Mouse (Mus musculus) heart, postnatal 0 days (tissue): Measurements from ENCODE around the gene Serpine3. TPM values are rescaled to one million over a fixed set of nuclear protein-coding genes. Genes with fewer than 3 reads are reported as not detected.

Experiments used
- ATAC-seq: fragments of 200-750 bp; cut with Nextera tagmentation; 2 replicates; pipeline ENCODE4 v1.8.0; 2017; ENCODE audit warnings: low read depth, moderate number of reproducible peaks, moderate library complexity; ENCODE audit not compliant: insufficient read depth
- DNase-seq: peaks from one replicate; pipeline ENCODE4 v3.0.0-alpha.2; 2016; ENCODE audit warnings: low spot score
- H3K27ac ChIP-seq: fragments of 300-500 bp; sonication (generic); 2 replicates; pipeline ENCODE4 v1.5.1; 2014; ENCODE audit warnings: low read depth, mild to moderate bottlenecking
- H3K27me3 ChIP-seq: fragments of 300-500 bp; sonication (generic); 2 replicates; pipeline ENCODE4 v1.6.1; 2014; ENCODE audit warnings: low read length, mixed read lengths; ENCODE audit not compliant: control insufficient read depth, insufficient read depth
- H3K36me3 ChIP-seq: fragments of 300-500 bp; sonication (generic); replicated peaks from 2 replicates; pipeline ENCODE4 v1.6.1; 2014; ENCODE audit warnings: low read length, mixed read lengths; ENCODE audit not compliant: control insufficient read depth, insufficient read depth
- H3K4me1 ChIP-seq: fragments of 300-500 bp; sonication (generic); 2 replicates; pipeline ENCODE4 v1.6.1; 2014; ENCODE audit warnings: antibody characterized with exemption; ENCODE audit not compliant: control insufficient read depth, insufficient read depth
- H3K4me2 ChIP-seq: fragments of 300-500 bp; sonication (generic); 2 replicates; pipeline ENCODE4 v1.6.1; 2014; ENCODE audit warnings: low read depth, mild to moderate bottlenecking, low read length, moderate library complexity
- H3K4me3 ChIP-seq: fragments of 300-500 bp; sonication (generic); 2 replicates; pipeline ENCODE4 v1.5.1; 2014; ENCODE audit warnings: low read depth, low read length
- H3K9ac ChIP-seq: fragments of 300-500 bp; sonication (generic); replicated peaks from 2 replicates; pipeline ENCODE4 v1.6.1; 2014; ENCODE audit warnings: low read depth, low read length, mixed read lengths
- H3K9me3 ChIP-seq: fragments of 300-500 bp; sonication (generic); replicated peaks from 2 replicates; pipeline ENCODE4 v1.6.1; 2016; ENCODE audit warnings: low read length; ENCODE audit not compliant: control insufficient read depth
- CTCF ChIP-seq: IDR thresholded peaks from 2 replicates; pipeline ENCODE4 v1.5.1; 2016; ENCODE audit warnings: antibody characterized with exemption, control low read depth, low read depth
- EP300 ChIP-seq: IDR thresholded peaks from 2 replicates; pipeline ENCODE4 v1.6.1; 2016; ENCODE audit warnings: antibody characterized with exemption, low read depth
- WGBS: fragments of 180-500 bp; shearing (Covaris S2); extraction: QIAGEN DNeasy Blood & Tissue Kit; methylation state at CpG from one replicate; pipeline ENCODE4 v1.1.7; 2014; 5-methylcytosine and 5-hydroxymethylcytosine counted together
- polyA plus RNA-seq: library from polyadenylated mRNA; unstranded; fragments of >200 nt; fragmentation: Nextera tagmentation; extraction: Ambion mirVana; gene quantifications from 2 replicates; pipeline ENCODE4 v1.2.1, GENCODE M21; 2015
- total RNA-seq: library from RNA; depleted of rRNA; stranded (reverse); fragments of >200 nt; gene quantifications from 2 replicates; pipeline ENCODE4 v1.2.3, GENCODE M21; 2014; ENCODE audit warnings: low replicate concordance

The Serpine3 gene
- total and polyA plus RNA-seq, 2 experiments from 2014 or later = not detected

DNA sequence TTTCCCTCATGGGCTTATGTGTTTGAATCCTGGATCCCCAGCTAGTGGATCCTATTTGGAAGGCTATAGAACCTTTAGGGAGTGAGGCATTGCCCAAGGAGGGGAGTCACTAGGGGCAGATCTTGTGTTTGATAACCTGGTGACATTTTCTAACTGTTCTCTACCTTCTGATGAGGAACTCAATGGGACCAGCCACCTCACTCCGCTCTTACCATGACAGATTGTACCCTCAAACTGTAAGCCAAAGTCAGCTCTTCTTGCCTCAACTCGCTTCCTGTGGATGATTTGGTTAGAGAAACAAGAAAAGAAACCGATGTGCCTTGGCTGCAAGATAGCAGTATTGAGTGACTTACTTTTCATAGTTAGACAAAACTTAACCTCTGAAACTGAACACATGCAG, 11.7 kb upstream of the Serpine3 start:
- 89% methylated on average over 3 of the region's 3 CpGs for WGBS
- Histone ChIP-seq H3K4me3 (no peak overlapping the region), H3K9ac (no peak overlapping the region), H3K27ac (no peak overlapping the region), H3K27me3 (no peaks in the 10 kb centered on the region), H3K9me3 (no peaks in the 10 kb centered on the region), H3K36me3 (no peaks in the 10 kb centered on the region), H3K4me1 (no peaks in the 10 kb centered on the region), H3K4me2 (no peak overlapping the region)
- no peak for DNase-seq
- ATAC-seq = no peak
- no peak for TF ChIP-seq EP300
- TF ChIP-seq CTCF = no peak

DNA sequence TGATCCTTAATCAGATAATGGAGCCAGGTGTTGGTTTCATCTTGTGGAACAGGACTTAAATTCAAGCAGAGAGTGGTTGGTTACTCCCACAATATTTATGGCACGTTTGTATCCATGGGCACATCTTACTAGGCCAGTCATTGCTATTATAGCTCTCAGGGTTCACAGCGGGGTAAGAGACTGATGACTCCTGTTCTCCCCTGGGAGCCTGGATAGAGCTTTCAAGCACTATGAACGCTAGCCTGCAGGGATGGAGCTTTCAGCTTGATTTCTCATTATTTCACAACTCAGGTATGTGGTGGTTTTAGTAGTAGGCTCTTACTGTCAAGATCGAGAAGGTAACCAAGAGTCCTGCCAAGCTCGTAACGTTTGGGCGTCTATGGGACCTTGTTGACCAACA, 7.5 kb upstream of the Serpine3 start:
- Histone ChIP-seq H3K4me1 (no peaks in the 10 kb centered on the region), H3K9me3 (no peaks in the 10 kb centered on the region), H3K27me3 (no peaks in the 10 kb centered on the region), H3K27ac (no peak overlapping the region), H3K9ac (no peak overlapping the region), H3K4me3 (no peak overlapping the region), H3K4me2 (no peak overlapping the region), H3K36me3 (no peaks in the 10 kb centered on the region)
- TF ChIP-seq CTCF (no peak), EP300 (no peak)
- ATAC-seq (no peak), DNase-seq (no peak)
- 79% methylated on average over 7 of the region's 7 CpGs for WGBS

DNA sequence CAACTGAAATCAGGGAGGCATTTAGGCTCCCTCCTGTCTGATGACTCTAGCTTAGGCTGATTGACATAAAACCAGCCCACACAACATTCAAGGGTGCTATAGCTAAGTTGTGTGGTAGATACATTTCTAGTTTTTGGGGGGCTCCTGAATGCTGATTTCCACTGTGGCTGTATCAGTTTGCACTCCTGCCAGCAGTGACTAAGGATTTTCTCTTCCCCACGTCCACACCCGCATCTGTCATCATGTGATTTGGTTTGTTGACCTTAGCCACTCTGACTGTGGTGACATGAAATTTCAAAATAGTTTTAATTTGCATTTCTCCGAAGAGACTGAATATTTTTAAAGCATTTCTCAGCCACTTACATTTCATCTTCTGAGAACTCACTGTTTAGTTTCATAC, 6.0 kb upstream of the Serpine3 start:
- H3K4me3 ChIP-seq = no peak overlapping the region
- no peak overlapping the region for H3K4me2 ChIP-seq
- H3K4me1 ChIP-seq = no peaks in the 10 kb centered on the region
- TF ChIP-seq EP300 (no peak), CTCF (no peak)
- DNase-seq = no peak
- H3K27ac ChIP-seq = no peak overlapping the region
- H3K9ac ChIP-seq = no peak overlapping the region
- H3K9me3 ChIP-seq = no peaks in the 10 kb centered on the region
- ATAC-seq = no peak
- WGBS = 58% methylated on average over 3 of the region's 3 CpGs
- no peaks in the 10 kb centered on the region for H3K36me3 ChIP-seq
- H3K27me3 ChIP-seq = no peaks in the 10 kb centered on the region

DNA sequence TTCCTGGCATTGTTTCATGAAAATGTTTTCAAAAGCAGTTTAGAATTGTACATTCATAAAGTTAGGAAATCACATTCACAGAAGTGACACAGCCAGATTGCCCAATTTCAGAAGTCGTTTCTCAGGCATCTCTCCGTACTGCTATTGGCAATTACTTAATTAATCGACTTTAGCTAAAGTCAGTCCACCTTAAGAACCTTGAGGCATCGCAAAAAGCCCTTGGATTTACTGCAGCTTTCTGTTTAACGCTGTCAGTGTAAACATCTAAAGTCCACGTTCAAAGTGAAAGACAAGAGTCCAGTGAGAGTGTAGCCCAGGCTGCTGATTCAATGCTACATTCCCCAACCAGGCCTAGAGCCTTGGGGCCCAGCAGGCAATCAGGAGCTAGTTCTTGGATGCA, 1.1 kb upstream of the Serpine3 start:
- Histone ChIP-seq H3K9ac (no peak overlapping the region), H3K27me3 (no peaks in the 10 kb centered on the region), H3K4me3 (no peak overlapping the region), H3K4me2 (no peak overlapping the region), H3K36me3 (no peaks in the 10 kb centered on the region), H3K27ac (no peak overlapping the region), H3K4me1 (no peaks in the 10 kb centered on the region), H3K9me3 (no peaks in the 10 kb centered on the region)
- TF ChIP-seq CTCF (no peak), EP300 (no peak)
- 79% methylated on average over 6 of the region's 6 CpGs for WGBS
- DNase-seq (no peak), ATAC-seq (no peak)

DNA sequence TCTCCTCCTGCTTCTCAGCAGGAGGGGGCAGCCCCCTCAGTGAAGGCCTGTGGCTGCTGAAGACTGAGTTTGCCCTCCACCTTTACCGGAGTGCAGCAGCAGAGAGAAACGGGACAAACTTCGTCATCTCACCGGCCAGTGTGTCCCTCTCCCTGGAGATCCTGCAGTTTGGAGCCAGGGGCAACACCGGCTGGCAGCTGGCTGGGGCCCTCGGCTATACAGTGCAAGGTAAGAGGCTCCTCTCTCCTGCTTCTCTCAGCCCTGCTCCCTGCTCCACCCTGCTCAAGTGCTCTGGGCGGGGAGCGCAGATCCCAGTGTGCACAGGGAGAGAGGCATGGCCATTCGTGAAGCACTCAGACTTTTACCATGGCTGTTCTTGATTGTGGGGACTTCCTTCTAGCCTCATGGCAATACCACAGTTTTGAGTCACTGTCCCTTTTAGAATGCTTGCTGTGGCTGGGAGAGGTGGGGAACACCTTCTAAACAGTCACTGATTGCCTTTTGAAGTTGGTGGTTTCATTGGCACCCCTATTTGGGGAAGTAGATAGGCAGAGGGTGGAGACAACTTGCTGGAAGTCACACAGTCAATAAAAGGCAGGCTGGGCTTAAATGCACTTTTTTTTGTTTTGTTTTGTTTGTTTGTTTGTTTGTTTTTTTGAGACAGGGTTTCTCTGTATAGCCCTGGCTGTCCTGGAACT, 1.7 kb downstream of the Serpine3 start:
- Histone ChIP-seq H3K27me3 (no peaks in the 10 kb centered on the region), H3K4me1 (no peaks in the 10 kb centered on the region), H3K4me3 (no peak overlapping the region), H3K36me3 (no peaks in the 10 kb centered on the region), H3K9me3 (no peaks in the 10 kb centered on the region), H3K27ac (no peak overlapping the region), H3K4me2 (no peak overlapping the region), H3K9ac (no peak overlapping the region)
- no peak for DNase-seq
- 37% methylated on average over 9 of the region's 9 CpGs for WGBS
- no peak for ATAC-seq
- TF ChIP-seq CTCF = no peak
- TF ChIP-seq EP300 = no peak

GRCm38 (mm10) chr14:62673646-62674045, 10.2 kb downstream of the Serpine3 start:
- H3K4me1 ChIP-seq = no peaks in the 10 kb centered on the region
- H3K27ac ChIP-seq = no peak overlapping the region
- ATAC-seq = no peak
- TF ChIP-seq CTCF (no peak), EP300 (no peak)
- no peak overlapping the region for H3K4me3 ChIP-seq
- no peak overlapping the region for H3K4me2 ChIP-seq
- 80% methylated on average over 3 of the region's 3 CpGs for WGBS
- no peaks in the 10 kb centered on the region for H3K9me3 ChIP-seq
- no peaks in the 10 kb centered on the region for H3K36me3 ChIP-seq
- H3K27me3 ChIP-seq = no peaks in the 10 kb centered on the region
- H3K9ac ChIP-seq = no peak overlapping the region
- no peak for DNase-seq
